Mouse (Mus musculus) spleen, adult 2 months (tissue): ENCODE data around the gene Fubp1. TPM values are rescaled to one million over a fixed set of nuclear protein-coding genes. Genes with fewer than 3 reads are reported as not detected.
A peak's percentile ranks its signal among the peaks of the same experiment; 100 is the strongest.
"Not testable (repeated sequence)": the region's sequence is repeated elsewhere in the genome, so short reads cannot be mapped to it uniquely, and the experiment has no call there.

Experiments used
- DNase-seq, 2 experiments: peaks; one replicate each; pipeline versions ENCODE4 v3.0.0 to v3.0.0-alpha.2; 2012 to 2021; ENCODE audit warnings: low spot score in 2 of 2, low read depth in 1 of 2
- H3K27ac ChIP-seq: fragments of 200-500 bp; 2 replicates; pipeline ENCODE4 v1.5.1; 2012; ENCODE audit warnings: low read length, inconsistent platforms; ENCODE audit not compliant: insufficient read depth
- H3K27me3 ChIP-seq: fragments of 200-500 bp; 2 replicates; pipeline ENCODE4 v1.6.1; 2012; ENCODE audit warnings: mild to moderate bottlenecking, moderate library complexity, low read length, inconsistent platforms; ENCODE audit not compliant: control insufficient read depth, insufficient read depth
- H3K36me3 ChIP-seq: fragments of 200-500 bp; 2 replicates; pipeline ENCODE4 v1.6.1; 2012; ENCODE audit warnings: mild to moderate bottlenecking, low read length, inconsistent platforms; ENCODE audit not compliant: control insufficient read depth, insufficient read depth
- H3K4me1 ChIP-seq: fragments of 200-500 bp; 2 replicates; pipeline ENCODE4 v1.6.1; 2011; ENCODE audit warnings: inconsistent platforms; ENCODE audit not compliant: control insufficient read depth, insufficient read depth, insufficient read length
- H3K4me3 ChIP-seq: fragments of 200-500 bp; 2 replicates; pipeline ENCODE4 v1.5.1; 2011; ENCODE audit warnings: mild to moderate bottlenecking, inconsistent platforms; ENCODE audit not compliant: insufficient read depth, insufficient read length; ENCODE audit errors: extremely low read depth
- CTCF ChIP-seq: fragments of 200-500 bp; IDR thresholded peaks from 2 replicates; pipeline ENCODE4 v1.5.1; 2011; ENCODE audit warnings: mild to moderate bottlenecking, inconsistent platforms; ENCODE audit not compliant: insufficient read depth, insufficient read length, insufficient replicate concordance; ENCODE audit errors: extremely low read depth
- POLR2A ChIP-seq: fragments of 200-500 bp; IDR thresholded peaks from 2 replicates; pipeline ENCODE4 v1.6.1; 2011; ENCODE audit warnings: low read depth, low read length, inconsistent platforms
- WGBS: fragments of 180-500 bp; shearing (Covaris S2); methylation state at CpG from one replicate; pipeline ENCODE4 v1.1.7; 2018; 5-methylcytosine and 5-hydroxymethylcytosine counted together
- polyA plus RNA-seq: library from polyadenylated mRNA; depleted of rRNA; stranded (reverse); fragments of >200 nt; gene quantifications from 2 replicates; pipeline ENCODE4 v1.2.3, GENCODE M21; 2012

The Fubp1 gene
- polyA plus RNA-seq, 1 experiment = 59.1 TPM

DNA sequence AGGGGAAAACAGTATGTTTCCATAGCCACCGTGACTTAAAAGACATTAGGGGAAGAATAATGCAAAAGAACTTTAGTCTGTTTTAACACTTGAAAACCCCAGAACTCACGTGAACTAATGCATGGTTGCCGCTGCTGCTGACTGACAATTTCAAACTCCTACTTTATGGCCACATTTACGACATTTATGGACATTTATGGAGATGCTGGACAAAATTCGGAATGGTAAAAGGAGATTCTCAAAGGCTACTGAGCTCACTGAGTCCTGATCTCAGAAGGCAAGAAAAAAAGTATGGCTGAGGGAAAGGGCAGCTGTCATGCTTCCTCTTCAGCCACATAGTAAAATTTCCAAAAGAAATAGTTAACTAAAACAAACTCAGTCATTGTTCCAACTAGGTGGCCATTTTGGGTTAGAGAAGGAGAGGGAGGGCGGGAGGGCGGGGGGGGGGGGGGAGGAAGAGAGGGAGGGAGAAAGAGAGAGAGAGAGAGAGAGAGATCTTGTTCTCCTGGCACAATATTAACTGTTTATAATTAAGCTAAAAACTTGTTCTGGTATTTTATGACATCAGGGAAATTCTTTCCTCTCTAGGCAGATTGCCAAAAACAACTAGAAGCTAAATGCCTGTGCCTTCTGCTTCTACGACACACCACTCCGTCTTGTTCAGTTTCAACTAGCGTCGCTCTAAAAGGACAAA, 17.8 kb upstream of the Fubp1 start:
- no peak for DNase-seq
- Histone ChIP-seq H3K36me3 (no peaks in the 10 kb centered on the region), H3K4me1 (no peaks in the 10 kb centered on the region; the same call in 1 of the 2 replicates), H3K27ac (peak overlapping the region; percentile 16; the same call in 1 of the 2 replicates), H3K27me3 (no peaks in the 10 kb centered on the region), H3K4me3 (peak overlapping the region; percentile 49)
- no peak for TF ChIP-seq CTCF
- TF ChIP-seq POLR2A = no peak
- WGBS = 7% methylated on average over 11 of the region's 11 CpGs

GRCm38 (mm10) chr3:152193177-152193576, 17.0 kb upstream of the Fubp1 start:
- under 1% methylated on average over 7 of the region's 7 CpGs for WGBS
- no peaks in the 10 kb centered on the region; the same call in 1 of the 2 replicates for H3K4me1 ChIP-seq
- H3K27me3 ChIP-seq = no peaks in the 10 kb centered on the region
- no peak for TF ChIP-seq CTCF
- no peak for TF ChIP-seq POLR2A
- H3K36me3 ChIP-seq = no peaks in the 10 kb centered on the region
- peak overlapping the region; percentile 69 for H3K4me3 ChIP-seq
- no peak for DNase-seq
- H3K27ac ChIP-seq = peak overlapping the region; percentile 78

DNA sequence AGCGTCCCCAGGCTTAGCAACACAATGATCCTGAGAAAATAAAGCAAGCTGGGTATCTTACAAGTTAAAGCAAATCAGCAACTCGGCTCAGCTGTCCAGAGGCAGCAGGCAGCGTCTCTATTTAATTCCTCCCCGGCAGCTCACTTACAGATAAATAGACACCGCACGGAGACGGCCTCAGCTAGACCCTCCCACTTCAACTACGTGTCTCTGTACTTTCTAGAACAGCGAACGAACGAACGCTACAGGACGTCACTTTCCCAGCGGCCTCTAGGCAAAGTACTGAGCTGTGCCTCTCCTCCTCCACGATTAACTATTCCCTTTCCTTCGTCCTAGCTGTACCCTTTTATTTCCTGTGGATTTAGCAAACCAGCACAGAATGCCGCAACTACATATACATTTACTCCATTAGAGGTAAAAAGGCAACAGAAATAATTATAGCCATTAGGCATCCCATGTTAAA, 16.6 kb upstream of the Fubp1 start:
- H3K4me3 ChIP-seq = peak overlapping the region; percentile 69
- TF ChIP-seq CTCF (no peak), POLR2A (peak; percentile 84)
- no peaks in the 10 kb centered on the region; the same call in 1 of the 2 replicates for H3K4me1 ChIP-seq
- no peaks in the 10 kb centered on the region for H3K27me3 ChIP-seq
- peak overlapping the region; percentile 78 for H3K27ac ChIP-seq
- peak; percentile 79 to 82 for DNase-seq
- under 1% methylated on average over 17 of the region's 17 CpGs for WGBS
- no peaks in the 10 kb centered on the region for H3K36me3 ChIP-seq

DNA sequence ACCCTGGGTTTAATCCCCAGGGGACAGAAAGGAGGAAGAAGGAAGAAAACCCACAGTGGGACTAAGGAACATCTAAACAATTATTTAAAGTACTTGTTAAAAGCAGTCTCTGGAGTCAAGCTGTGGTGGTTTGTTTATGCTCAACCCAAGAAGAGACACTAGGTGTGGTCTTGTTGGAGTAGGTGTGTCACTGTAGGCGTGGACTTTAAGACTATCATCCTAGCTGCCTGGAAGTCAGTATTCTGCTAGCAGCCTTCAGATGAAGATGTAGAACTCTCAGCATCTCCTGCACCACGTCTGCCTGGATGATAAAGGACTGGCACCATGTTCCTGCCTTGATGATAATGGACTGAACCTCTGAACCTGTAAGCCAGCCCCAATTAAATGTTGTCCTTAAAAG, 13.0 kb upstream of the Fubp1 start:
- H3K27me3 ChIP-seq, H3K4me3 ChIP-seq, H3K27ac ChIP-seq, DNase-seq, H3K36me3 ChIP-seq, H3K4me1 ChIP-seq: not testable (repeated sequence)
- WGBS = 49% methylated on average over 2 of the region's 2 CpGs

- Histone ChIP-seq H3K27ac (no peak overlapping the region), H3K4me1 (no peaks in the 10 kb centered on the region; the same call in 1 of the 2 replicates), H3K27me3 (no peaks in the 10 kb centered on the region), H3K36me3 (no peaks in the 10 kb centered on the region), H3K4me3 (no peak overlapping the region)
- no peak for DNase-seq
- 76% methylated on average over 3 of the region's 3 CpGs for WGBS
- TF ChIP-seq POLR2A (no peak), CTCF (no peak)
Observed at GRCm38 (mm10) chr3:152199125-152199524, 11.1 kb upstream of the Fubp1 start.

DNA sequence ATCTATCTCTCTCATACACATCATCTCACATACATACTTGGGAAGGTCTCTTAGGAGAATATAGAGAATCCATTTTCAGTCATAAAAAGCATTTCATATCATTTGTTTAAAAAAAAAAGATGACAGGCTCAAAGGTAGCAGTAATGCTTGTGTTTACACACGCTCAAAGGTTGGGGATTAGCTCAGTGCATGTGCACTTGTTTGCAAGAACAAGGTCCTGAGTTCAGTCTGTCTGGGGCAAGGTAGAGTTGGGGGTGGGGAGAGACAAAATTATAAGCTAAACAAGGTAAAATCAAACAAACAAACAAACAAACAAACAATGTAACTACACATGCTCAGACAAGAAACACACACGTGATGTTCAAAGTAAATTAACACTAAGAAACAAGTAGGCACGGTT, 9.0 kb upstream of the Fubp1 start:
- TF ChIP-seq CTCF (no peak), POLR2A (no peak)
- Histone ChIP-seq H3K27me3 (no peaks in the 10 kb centered on the region), H3K4me3 (no peak overlapping the region), H3K4me1 (no peaks in the 10 kb centered on the region; the same call in 1 of the 2 replicates), H3K27ac (no peak overlapping the region), H3K36me3 (no peaks in the 10 kb centered on the region)
- 95% methylated on average over 3 of the region's 3 CpGs for WGBS
- no peak for DNase-seq

DNA sequence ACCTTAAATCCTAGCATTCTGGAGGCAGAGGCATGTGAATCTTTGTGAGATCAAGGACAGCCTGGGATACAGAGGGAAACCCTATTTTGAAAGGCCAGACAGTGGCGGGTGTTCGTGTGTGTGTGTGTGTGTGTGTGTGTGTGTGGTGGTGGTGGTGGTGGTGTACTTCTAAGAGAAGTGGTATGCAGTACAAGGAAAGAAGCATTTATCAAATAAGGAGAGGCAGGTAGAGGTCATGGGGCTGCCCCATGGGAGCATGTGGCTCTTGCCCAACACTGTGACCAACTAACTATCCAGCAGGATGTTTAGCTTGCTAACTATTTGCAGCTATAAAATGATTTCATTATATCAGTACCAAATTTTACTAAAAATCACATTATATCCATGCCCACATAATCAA, 8.6 kb upstream of the Fubp1 start:
- Histone ChIP-seq H3K4me3 (no peak overlapping the region), H3K36me3 (no peaks in the 10 kb centered on the region), H3K27ac (no peak overlapping the region), H3K4me1 (no peaks in the 10 kb centered on the region; the same call in 1 of the 2 replicates), H3K27me3 (no peaks in the 10 kb centered on the region)
- WGBS = 66% methylated on average over 2 of the region's 2 CpGs
- no peak for DNase-seq
- TF ChIP-seq CTCF = no peak
- no peak for TF ChIP-seq POLR2A
